Mouse (Mus musculus) lung, embryonic 16.5 days (tissue): ENCODE results near the gene Ola1. TPM values are rescaled to one million over a fixed set of nuclear protein-coding genes. Genes with fewer than 3 reads are reported as not detected.
A peak's percentile ranks its signal among the peaks of the same experiment; 100 is the strongest.

Source experiments
- ATAC-seq: fragments of 200-750 bp; cut with Nextera tagmentation; 2 replicates; pipeline ENCODE4 v1.8.0; 2017; ENCODE audit warnings: low read depth, mild to moderate bottlenecking, moderate library complexity
- H3K27ac ChIP-seq: fragments of 300-500 bp; sonication (generic); 2 replicates; pipeline ENCODE4 v1.5.1; 2014; ENCODE audit warnings: mild to moderate bottlenecking, control low read depth, low read length
- H3K27me3 ChIP-seq: fragments of 300-500 bp; sonication (generic); 2 replicates; pipeline ENCODE4 v1.6.1; 2014; ENCODE audit warnings: low read depth, low read length, mixed read lengths; ENCODE audit not compliant: control insufficient read depth, insufficient read depth
- H3K36me3 ChIP-seq: fragments of 300-500 bp; sonication (generic); 2 replicates; pipeline ENCODE4 v1.6.1; 2014; ENCODE audit warnings: low read length; ENCODE audit not compliant: control insufficient read depth, insufficient read depth
- H3K4me1 ChIP-seq: fragments of 300-500 bp; sonication (generic); replicated peaks from 2 replicates; pipeline ENCODE4 v1.6.1; 2014; ENCODE audit warnings: low read length, mixed read lengths; ENCODE audit not compliant: control insufficient read depth, insufficient read depth
- H3K4me2 ChIP-seq: fragments of 300-500 bp; sonication (generic); 2 replicates; pipeline ENCODE4 v1.6.1; 2014; ENCODE audit warnings: low read depth, low read length, control low read depth
- H3K4me3 ChIP-seq: fragments of 300-500 bp; sonication (generic); 2 replicates; pipeline ENCODE4 v1.5.1; 2014; ENCODE audit warnings: mild to moderate bottlenecking, low read length, control low read depth
- H3K9ac ChIP-seq: fragments of 300-500 bp; sonication (generic); 2 replicates; pipeline ENCODE4 v1.6.1; 2014; ENCODE audit warnings: low read length, control low read depth
- H3K9me3 ChIP-seq: fragments of 300-500 bp; sonication (generic); 2 replicates; pipeline ENCODE4 v1.6.1; 2016; ENCODE audit warnings: low read length; ENCODE audit not compliant: control insufficient read depth
- WGBS: fragments of 180-500 bp; shearing (Covaris S2); extraction: QIAGEN DNeasy Blood & Tissue Kit; methylation state at CpG from one replicate; pipeline ENCODE4 v1.1.7; 2014; 5-methylcytosine and 5-hydroxymethylcytosine counted together
- polyA plus RNA-seq: library from polyadenylated mRNA; unstranded; fragments of >200 nt; fragmentation: Nextera tagmentation; extraction: Ambion mirVana; gene quantifications from 2 replicates; pipeline ENCODE4 v1.2.1, GENCODE M21; 2015

The Ola1 gene
- polyA plus RNA-seq, 1 experiment from 2014 or later: 71.8 TPM

DNA sequence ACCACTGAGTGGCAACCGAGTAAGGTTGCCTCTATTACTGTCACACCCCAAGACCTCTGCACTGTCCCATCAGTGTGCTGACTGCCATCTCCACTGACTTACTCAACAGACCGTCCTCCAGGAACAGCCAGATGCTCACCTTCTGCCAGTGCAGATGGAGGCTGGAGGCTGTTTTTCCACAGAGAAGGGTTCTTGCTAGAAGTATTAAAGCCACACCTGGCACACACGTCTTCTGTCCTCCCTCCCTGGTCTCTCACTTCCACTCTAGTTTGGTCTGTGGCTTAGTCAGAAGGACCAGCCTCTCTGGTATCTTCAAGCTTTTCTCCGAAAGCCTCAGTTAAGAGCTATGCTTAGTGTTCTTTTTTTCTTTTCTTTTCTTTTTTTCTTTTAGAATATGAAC, 168.7 kb downstream of the Ola1 start:
- no peak overlapping the region for H3K27ac ChIP-seq
- no peak overlapping the region for H3K4me3 ChIP-seq
- H3K9ac ChIP-seq: no peak overlapping the region
- H3K9me3 ChIP-seq: peaks cover 2% of the 10 kb centered on the region; the same call in 1 of the 2 replicates
- no peaks in the 10 kb centered on the region for H3K36me3 ChIP-seq
- no peak overlapping the region for H3K4me2 ChIP-seq
- WGBS: 73% methylated on average over 4 of the region's 4 CpGs
- ATAC-seq: no peak
- peaks cover 9% of the 10 kb centered on the region for H3K4me1 ChIP-seq
- H3K27me3 ChIP-seq: no peaks in the 10 kb centered on the region

GRCm38 (mm10) chr2:73049001-73049684, 169.6 kb downstream of the Ola1 start:
- Histone ChIP-seq H3K4me2 (peak overlapping the region; percentile 14; the same call in 1 of the 2 replicates), H3K36me3 (no peaks in the 10 kb centered on the region), H3K9ac (no peak overlapping the region), H3K4me1 (peaks cover 9% of the 10 kb centered on the region), H3K27me3 (no peaks in the 10 kb centered on the region), H3K4me3 (no peak overlapping the region), H3K27ac (peak overlapping the region; percentile 83), H3K9me3 (no peaks in the 10 kb centered on the region; the same call in 1 of the 2 replicates)
- WGBS: 50% methylated on average over 6 of the region's 6 CpGs
- peak; percentile 66 for ATAC-seq

- H3K9me3 ChIP-seq: no peaks in the 10 kb centered on the region
- ATAC-seq: peak; percentile 89
- H3K27ac ChIP-seq: peak overlapping the region; percentile 91
- peak overlapping the region; percentile 42 for H3K4me2 ChIP-seq
- no peak overlapping the region for H3K4me3 ChIP-seq
- H3K36me3 ChIP-seq: no peaks in the 10 kb centered on the region
- WGBS: 47% methylated on average over 24 of the region's 24 CpGs
- no peak overlapping the region for H3K9ac ChIP-seq
- H3K27me3 ChIP-seq: no peaks in the 10 kb centered on the region
- peaks cover 9% of the 10 kb centered on the region for H3K4me1 ChIP-seq
Observed at GRCm38 (mm10) chr2:73047061-73047741, 171.5 kb downstream of the Ola1 start.

DNA sequence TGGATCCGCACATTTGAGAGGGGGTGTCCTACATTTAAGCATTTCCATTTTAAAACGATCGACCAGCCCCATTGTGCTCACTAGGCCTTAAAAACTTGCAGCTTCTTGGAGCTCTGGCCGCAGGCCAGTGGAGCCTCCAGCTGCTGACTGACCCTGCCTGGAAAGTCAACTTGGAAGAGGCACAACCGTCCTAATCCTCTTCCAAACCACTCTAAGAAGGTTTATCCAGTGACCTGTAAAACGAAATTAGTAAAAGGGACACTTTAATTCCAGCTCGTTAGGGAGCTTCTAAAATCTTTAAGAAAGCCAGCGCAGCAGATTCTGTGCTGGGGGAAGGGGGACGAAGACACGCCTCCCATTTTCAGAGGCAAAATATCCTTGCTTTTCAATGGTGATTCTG, 172.1 kb downstream of the Ola1 start:
- peaks cover 9% of the 10 kb centered on the region for H3K4me1 ChIP-seq
- no peak overlapping the region for H3K4me2 ChIP-seq
- H3K27me3 ChIP-seq: no peaks in the 10 kb centered on the region
- H3K27ac ChIP-seq: peak overlapping the region; percentile 91
- no peaks in the 10 kb centered on the region for H3K9me3 ChIP-seq
- WGBS: 50% methylated on average over 10 of the region's 10 CpGs
- no peak overlapping the region for H3K4me3 ChIP-seq
- H3K36me3 ChIP-seq: no peaks in the 10 kb centered on the region
- peak; percentile 48 for ATAC-seq
- H3K9ac ChIP-seq: no peak overlapping the region; the same call in 1 of the 2 replicates

- Histone ChIP-seq H3K27me3 (no peaks in the 10 kb centered on the region), H3K4me2 (no peak overlapping the region), H3K4me3 (no peak overlapping the region), H3K4me1 (peaks cover 9% of the 10 kb centered on the region), H3K27ac (no peak overlapping the region), H3K9ac (no peak overlapping the region), H3K36me3 (no peaks in the 10 kb centered on the region), H3K9me3 (no peaks in the 10 kb centered on the region)
- no peak for ATAC-seq
- 60% methylated on average over 5 of the region's 5 CpGs for WGBS
Observed at GRCm38 (mm10) chr2:73045505-73045904, 173.2 kb downstream of the Ola1 start.

Other genes starting within 250 kb of the Ola1 start
- gene Sp3, start 238.5 kb downstream of the Ola1 start, polyA plus RNA-seq: 59.4 TPM in 2 replicates
- not detected in 2 replicates for gene Gm11084, start 232.2 kb downstream of the Ola1 start, polyA plus RNA-seq
- gene Sp9, start 53.0 kb upstream of the Ola1 start, polyA plus RNA-seq: not detected in 2 replicates
- gene Scrn3, start 93.7 kb upstream of the Ola1 start, polyA plus RNA-seq: 21.0 and 21.8 TPM in 2 replicates
- 24.6 and 25.0 TPM in 2 replicates for gene Cir1, start 93.8 kb upstream of the Ola1 start, polyA plus RNA-seq
- 5.6 and 6.3 TPM in 2 replicates for gene Gpr155, start 167.6 kb upstream of the Ola1 start, polyA plus RNA-seq